Mouse (Mus musculus) hindbrain, embryonic 16.5 days (tissue): Measurements from ENCODE around the gene Cdc40. TPM values are rescaled to one million over a fixed set of nuclear protein-coding genes. Genes with fewer than 3 reads are reported as not detected.
A peak's percentile ranks its signal among the peaks of the same experiment; 100 is the strongest.

ENCODE experiments used
- ATAC-seq: fragments of 200-750 bp; cut with Nextera tagmentation; 2 replicates; pipeline ENCODE4 v1.8.0; 2017; ENCODE audit warnings: moderate TSS enrichment, moderate library complexity
- H3K27ac ChIP-seq: fragments of 300-500 bp; sonication (generic); 2 replicates; pipeline ENCODE4 v1.5.1; 2014; ENCODE audit warnings: low read depth, mild to moderate bottlenecking, control low read depth, low read length, moderate library complexity
- H3K27me3 ChIP-seq: fragments of 300-500 bp; sonication (generic); replicated peaks from 2 replicates; pipeline ENCODE4 v1.6.1; 2014; ENCODE audit warnings: low read length; ENCODE audit not compliant: control insufficient read depth, insufficient read depth
- H3K36me3 ChIP-seq: fragments of 300-500 bp; sonication (generic); 2 replicates; pipeline ENCODE4 v1.6.1; 2014; ENCODE audit warnings: mild to moderate bottlenecking, low read length, moderate library complexity, mixed read lengths; ENCODE audit not compliant: control insufficient read depth, insufficient read depth
- H3K4me1 ChIP-seq: fragments of 300-500 bp; sonication (generic); 2 replicates; pipeline ENCODE4 v1.6.1; 2014; ENCODE audit warnings: low read depth, low read length; ENCODE audit not compliant: control insufficient read depth, insufficient read depth
- H3K4me2 ChIP-seq: fragments of 300-500 bp; sonication (generic); 2 replicates; pipeline ENCODE4 v1.6.1; 2014; ENCODE audit warnings: mild to moderate bottlenecking, low read length, control low read depth, moderate library complexity
- H3K4me3 ChIP-seq: fragments of 300-500 bp; sonication (generic); 2 replicates; pipeline ENCODE4 v1.5.1; 2014; ENCODE audit warnings: mild to moderate bottlenecking, low read length, control low read depth, moderate library complexity
- H3K9ac ChIP-seq: fragments of 300-500 bp; sonication (generic); 2 replicates; pipeline ENCODE4 v1.6.1; 2014; ENCODE audit warnings: low read depth, mild to moderate bottlenecking, control low read depth, low read length, moderate library complexity
- H3K9me3 ChIP-seq: fragments of 300-500 bp; sonication (generic); 2 replicates; pipeline ENCODE4 v1.6.1; 2014; ENCODE audit warnings: mild to moderate bottlenecking, low read length, moderate library complexity; ENCODE audit not compliant: control insufficient read depth
- WGBS: fragments of 180-500 bp; shearing (Covaris S2); extraction: QIAGEN DNeasy Blood & Tissue Kit; methylation state at CpG from one replicate; pipeline ENCODE4 v1.1.7; 2014; 5-methylcytosine and 5-hydroxymethylcytosine counted together
- polyA plus RNA-seq: library from polyadenylated mRNA; unstranded; fragments of >200 nt; fragmentation: Nextera tagmentation; extraction: Ambion mirVana; gene quantifications from 2 replicates; pipeline ENCODE4 v1.2.1, GENCODE M21; 2015

The Cdc40 gene
- polyA plus RNA-seq, 1 experiment from 2014 or later: 18.8 TPM

DNA sequence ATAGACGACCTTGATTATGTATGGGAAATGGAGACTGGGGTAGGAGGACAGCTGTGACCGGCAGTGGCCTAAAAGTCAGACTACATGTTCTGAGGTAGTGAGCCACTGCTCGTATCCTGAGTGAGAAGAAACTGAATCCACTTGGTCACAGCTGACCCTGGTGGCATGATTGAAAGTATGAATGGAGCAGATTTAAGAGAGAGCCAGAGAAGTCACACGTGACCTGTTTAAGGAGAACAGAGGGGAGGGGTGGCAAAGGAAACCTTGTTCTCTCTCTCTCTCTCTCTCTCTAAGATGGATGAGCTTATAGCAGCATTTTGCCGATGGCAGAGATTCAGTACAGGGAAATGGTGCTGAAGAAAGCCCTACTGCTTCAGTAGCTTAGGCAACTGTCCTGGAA, 13.5 kb upstream of the Cdc40 start:
- H3K4me1 ChIP-seq: peaks cover 11% of the 10 kb centered on the region; the same call in 1 of the 2 replicates
- whole genome bisulfite sequencing: 40% methylated on average over 5 of the region's 5 CpGs
- H3K4me3 ChIP-seq: no peak overlapping the region
- 0 out of 2 replicates have a peak overlapping the region, but pooled peaks have one; percentile 12 for H3K27ac ChIP-seq
- H3K36me3 ChIP-seq: no peaks in the 10 kb centered on the region
- no peak overlapping the region for H3K9ac ChIP-seq
- peak; percentile 53; the same call in 1 of the 2 replicates for ATAC-seq
- H3K4me2 ChIP-seq: peak overlapping the region; percentile 12
- H3K27me3 ChIP-seq: no peaks in the 10 kb centered on the region
- no peaks in the 10 kb centered on the region for H3K9me3 ChIP-seq

- 89% methylated on average over 12 of the region's 12 CpGs for WGBS
- ATAC-seq: peak; percentile 26; the same call in 1 of the 2 replicates
- Histone ChIP-seq H3K36me3 (no peaks in the 10 kb centered on the region), H3K9me3 (no peaks in the 10 kb centered on the region), H3K4me2 (no peak overlapping the region), H3K4me3 (no peak overlapping the region), H3K27ac (no peak overlapping the region), H3K9ac (no peak overlapping the region), H3K27me3 (no peaks in the 10 kb centered on the region), H3K4me1 (peaks cover 11% of the 10 kb centered on the region; the same call in 1 of the 2 replicates)
Observed at GRCm38 (mm10) chr10:40895765-40896164, 12.7 kb upstream of the Cdc40 start.

DNA sequence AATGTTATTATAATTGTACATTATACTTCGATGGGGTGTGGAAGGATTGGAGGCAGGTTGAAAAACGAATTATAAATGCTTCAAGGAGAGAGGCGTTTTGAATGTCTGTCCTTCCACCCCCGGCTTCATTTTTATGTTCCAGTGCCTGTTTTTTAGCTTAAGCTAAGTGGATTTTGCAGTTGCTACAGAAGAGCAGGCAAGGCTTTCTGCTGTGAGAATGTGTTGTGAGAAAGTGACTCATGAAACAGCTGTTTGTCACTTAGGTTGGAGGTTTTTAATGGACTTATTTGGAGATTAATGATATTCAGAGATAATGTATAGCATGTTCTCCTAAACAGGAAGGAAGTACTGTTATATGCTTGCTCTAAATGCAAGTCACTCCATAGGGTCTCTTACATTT, 6.0 kb upstream of the Cdc40 start:
- H3K27ac ChIP-seq: no peak overlapping the region
- no peak overlapping the region for H3K9ac ChIP-seq
- ATAC-seq: no peak
- WGBS: 91% methylated on average over 4 of the region's 4 CpGs
- H3K9me3 ChIP-seq: no peaks in the 10 kb centered on the region
- H3K4me3 ChIP-seq: no peak overlapping the region
- peaks cover 3% of the 10 kb centered on the region; the same call in 1 of the 2 replicates for H3K4me1 ChIP-seq
- no peaks in the 10 kb centered on the region for H3K36me3 ChIP-seq
- H3K27me3 ChIP-seq: no peaks in the 10 kb centered on the region
- no peak overlapping the region for H3K4me2 ChIP-seq

DNA sequence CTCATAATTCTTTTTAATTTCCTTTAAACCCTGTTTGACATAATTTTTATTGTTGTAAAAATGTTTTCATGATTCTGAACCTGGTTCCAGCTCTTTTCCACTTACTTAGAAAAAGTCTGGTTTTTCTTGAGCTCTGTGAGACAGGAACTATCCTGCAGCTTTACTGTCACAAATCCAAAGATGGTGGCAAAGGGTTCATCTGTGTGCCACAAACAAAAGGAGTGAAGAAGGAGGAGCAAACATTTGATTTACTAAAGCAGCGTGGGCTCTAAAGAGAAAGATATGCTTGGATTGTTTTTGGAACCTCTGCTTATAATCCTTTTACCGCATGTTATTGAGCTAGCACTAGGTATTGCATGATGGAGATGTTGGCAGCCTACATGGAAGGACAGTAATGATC, 4.2 kb upstream of the Cdc40 start:
- no peak overlapping the region for H3K4me3 ChIP-seq
- H3K36me3 ChIP-seq: no peaks in the 10 kb centered on the region
- no peaks in the 10 kb centered on the region for H3K27me3 ChIP-seq
- no peaks in the 10 kb centered on the region for H3K9me3 ChIP-seq
- H3K4me1 ChIP-seq: peaks cover 3% of the 10 kb centered on the region; the same call in 1 of the 2 replicates
- no peak for ATAC-seq
- WGBS: 50% methylated on average over 2 of the region's 2 CpGs
- no peak overlapping the region for H3K27ac ChIP-seq
- peak overlapping the region; percentile 12; the same call in 1 of the 2 replicates for H3K4me2 ChIP-seq
- H3K9ac ChIP-seq: no peak overlapping the region

DNA sequence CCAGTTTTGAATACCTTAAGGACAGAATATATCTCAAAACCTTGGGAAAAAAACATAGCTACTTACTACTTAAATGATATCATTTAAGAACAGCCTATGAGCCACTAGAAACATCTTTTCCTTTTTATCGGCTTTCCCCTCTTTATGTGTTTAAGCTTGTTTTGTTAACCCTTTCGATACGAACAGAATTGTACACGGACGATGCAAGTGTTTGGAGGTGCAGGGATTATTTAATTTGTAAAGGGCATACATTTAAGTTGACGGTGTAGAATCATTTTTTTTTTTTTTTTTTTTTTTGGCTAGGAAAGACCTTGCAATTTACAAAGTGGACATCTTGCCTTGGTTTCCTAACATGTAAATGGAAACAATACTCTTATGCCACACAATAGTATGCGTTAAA, 2.3 kb upstream of the Cdc40 start:
- 46% methylated on average over 7 of the region's 7 CpGs for WGBS
- peak overlapping the region; percentile 47 for H3K4me2 ChIP-seq
- H3K27me3 ChIP-seq: no peaks in the 10 kb centered on the region
- H3K9ac ChIP-seq: no peak overlapping the region
- peaks cover 16% of the 10 kb centered on the region for H3K4me1 ChIP-seq
- peak overlapping the region; percentile 31 for H3K4me3 ChIP-seq
- ATAC-seq: no peak
- H3K36me3 ChIP-seq: no peaks in the 10 kb centered on the region
- no peak overlapping the region for H3K27ac ChIP-seq
- H3K9me3 ChIP-seq: no peaks in the 10 kb centered on the region

- H3K9ac ChIP-seq: peak overlapping the region; percentile 98
- ATAC-seq: peak; percentile 13
- no peaks in the 10 kb centered on the region for H3K36me3 ChIP-seq
- H3K4me2 ChIP-seq: peak overlapping the region; percentile 66
- H3K9me3 ChIP-seq: no peaks in the 10 kb centered on the region
- peaks cover 16% of the 10 kb centered on the region for H3K4me1 ChIP-seq
- H3K27ac ChIP-seq: peak overlapping the region; percentile 100
- WGBS: under 1% methylated on average over 40 of the region's 40 CpGs
- peak overlapping the region; percentile 96 for H3K4me3 ChIP-seq
- H3K27me3 ChIP-seq: no peaks in the 10 kb centered on the region
Observed at GRCm38 (mm10) chr10:40884279-40884806, 1.2 kb upstream of the Cdc40 start.

- Histone ChIP-seq H3K27me3 (no peaks in the 10 kb centered on the region), H3K9ac (peak overlapping the region; percentile 98), H3K4me3 (peak overlapping the region; percentile 96), H3K27ac (peak overlapping the region; percentile 100), H3K4me1 (peaks cover 16% of the 10 kb centered on the region), H3K36me3 (no peaks in the 10 kb centered on the region), H3K4me2 (peak overlapping the region; percentile 66), H3K9me3 (no peaks in the 10 kb centered on the region)
- peak; percentile 90 for ATAC-seq
- under 1% methylated on average over 59 of the region's 87 CpGs for WGBS
Observed at GRCm38 (mm10) chr10:40883644-40884278, 650 bp upstream of the Cdc40 start.

DNA sequence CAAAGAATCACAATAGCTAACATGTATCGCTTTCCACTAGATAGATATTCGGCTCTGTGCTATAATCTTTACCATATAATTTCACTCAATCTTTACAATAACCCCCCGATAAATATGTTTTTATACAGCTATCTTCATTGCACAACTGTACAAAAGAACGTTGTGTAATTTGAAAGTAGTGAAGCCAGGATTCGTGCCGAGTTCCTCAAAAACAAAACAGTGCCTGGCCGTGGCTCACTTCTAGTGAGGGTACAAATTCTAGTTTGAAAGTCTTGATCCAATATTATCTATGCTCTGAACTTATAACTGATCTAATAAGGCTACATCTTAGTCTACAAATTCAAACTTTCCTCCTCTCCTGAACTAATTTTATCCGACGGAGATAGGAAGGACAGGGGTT, 778 bp downstream of the Cdc40 start:
- Histone ChIP-seq H3K4me1 (peaks cover 14% of the 10 kb centered on the region), H3K9me3 (no peaks in the 10 kb centered on the region), H3K27ac (peak overlapping the region; percentile 82)

GRCm38 (mm10) chr10:40881236-40881635, 1.9 kb downstream of the Cdc40 start:
- no peaks in the 10 kb centered on the region for H3K27me3 ChIP-seq
- WGBS: 59% methylated on average over 3 of the region's 3 CpGs
- H3K9ac ChIP-seq: no peak overlapping the region
- no peaks in the 10 kb centered on the region for H3K36me3 ChIP-seq
- no peak overlapping the region for H3K27ac ChIP-seq
- no peak overlapping the region for H3K4me2 ChIP-seq
- no peaks in the 10 kb centered on the region for H3K9me3 ChIP-seq
- H3K4me1 ChIP-seq: peaks cover 13% of the 10 kb centered on the region
- no peak for ATAC-seq
- H3K4me3 ChIP-seq: no peak overlapping the region

More for the DNA sequence above, 778 bp downstream of the Cdc40 start:
- WGBS: 13% methylated on average over 9 of the region's 9 CpGs
- no peaks in the 10 kb centered on the region for H3K36me3 ChIP-seq
- peak overlapping the region; percentile 86 for H3K9ac ChIP-seq
- peak overlapping the region; percentile 66 for H3K4me2 ChIP-seq
- H3K4me3 ChIP-seq: peak overlapping the region; percentile 96
- ATAC-seq: no peak
- no peaks in the 10 kb centered on the region for H3K27me3 ChIP-seq
